Mouse (Mus musculus) ovary, postnatal 10 days (tissue): ENCODE data around the gene Sox2.

Experiments used
- DNase-seq: peaks from one replicate; pipeline ENCODE4 v3.0.0; 2022; ENCODE audit warnings: low spot score

Sox2 gene

GRCm38 (mm10) chr3:34643536-34644115, 6.6 kb upstream of the Sox2 start:
- no peak for DNase-seq

DNA sequence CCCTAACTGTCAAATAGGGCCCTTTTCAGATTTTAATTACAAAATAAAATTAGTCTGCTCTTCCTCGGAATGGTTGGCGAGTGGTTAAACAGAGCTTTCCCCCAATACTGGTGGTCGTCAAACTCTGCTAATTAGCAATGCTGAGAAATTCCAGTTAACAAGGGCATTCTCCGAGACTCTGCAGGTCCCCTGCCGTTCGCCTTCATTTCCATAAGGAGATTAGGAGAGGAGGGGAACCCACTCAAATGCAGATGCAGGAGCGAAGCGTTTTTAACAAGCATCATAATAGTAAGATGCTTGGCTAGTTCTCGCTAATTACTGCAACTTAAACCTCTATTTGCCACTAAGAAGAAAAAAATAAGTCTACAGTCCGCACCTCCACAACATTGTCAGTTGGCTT, 4.0 kb upstream of the Sox2 start:
- no peak for DNase-seq

DNA sequence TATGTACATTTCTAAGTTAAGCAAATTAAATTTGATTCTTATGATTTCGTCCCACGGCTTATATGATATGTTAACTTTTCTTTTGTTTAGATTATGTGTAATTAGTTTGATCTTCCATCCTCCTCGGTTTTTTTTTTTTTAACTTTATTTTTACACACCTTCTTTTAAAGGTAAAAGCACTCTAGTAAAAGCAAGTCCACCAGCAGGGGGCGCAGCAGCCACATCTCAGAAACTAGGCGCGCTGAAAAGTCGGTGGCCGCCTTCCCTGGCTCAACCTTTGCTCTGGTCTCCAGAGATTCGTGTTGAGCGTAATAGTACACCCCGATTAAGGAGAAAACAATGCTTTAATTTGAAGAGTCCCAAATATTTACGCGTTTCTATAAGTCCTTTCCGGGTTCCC, 2.5 kb upstream of the Sox2 start:
- no peak for DNase-seq

- DNase-seq = no peak
Measured at GRCm38 (mm10) chr3:34648105-34648832, 1.9 kb upstream of the Sox2 start.

- no peak for DNase-seq
Measured at GRCm38 (mm10) chr3:34648833-34649719, 1.1 kb upstream of the Sox2 start.

GRCm38 (mm10) chr3:34650621-34651361, 586 bp downstream of the Sox2 start:
- no peak for DNase-seq

GRCm38 (mm10) chr3:34651486-34652170, 1.4 kb downstream of the Sox2 start:
- DNase-seq = no peak

GRCm38 (mm10) chr3:34652616-34653015, 2.4 kb downstream of the Sox2 start:
- DNase-seq = no peak

DNA sequence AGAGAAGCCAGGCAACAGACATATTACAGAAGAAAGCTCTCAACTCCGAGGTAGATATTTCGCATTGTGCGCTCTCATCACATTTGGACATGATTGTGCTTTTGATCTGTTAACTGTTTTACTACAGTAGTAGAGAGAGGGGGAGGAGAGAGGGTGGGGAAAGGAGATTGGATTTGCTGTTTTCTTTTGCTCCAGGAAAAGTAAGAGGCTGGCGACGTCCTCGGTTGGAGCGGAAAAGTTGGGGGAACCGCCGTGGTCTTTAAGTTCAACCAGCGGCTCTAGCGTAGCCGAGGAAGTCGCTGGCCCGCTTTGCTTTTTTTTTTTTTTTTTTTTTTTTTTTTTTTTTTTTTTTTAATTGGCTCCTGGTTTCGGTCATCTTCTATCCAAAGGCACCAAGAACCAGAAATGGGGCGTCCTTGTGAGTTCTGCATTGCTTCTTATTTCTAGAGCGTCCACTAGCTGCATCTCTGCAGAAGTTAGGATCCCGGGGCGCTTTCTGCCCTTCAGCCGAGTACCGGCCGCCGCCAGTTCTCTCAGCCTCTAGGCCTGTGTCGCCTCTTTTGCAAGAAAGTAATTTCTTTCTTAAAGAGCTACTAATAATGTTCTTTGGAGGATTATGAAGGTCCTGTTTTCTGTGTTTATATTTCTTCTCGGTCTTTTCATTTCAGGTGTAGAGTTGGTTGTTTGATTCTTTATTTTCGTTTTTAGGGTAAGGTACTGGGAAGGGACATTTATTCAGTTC, 3.2 kb downstream of the Sox2 start:
- DNase-seq = no peak

- no peak for DNase-seq
Measured at GRCm38 (mm10) chr3:34653977-34654500, 3.8 kb downstream of the Sox2 start.

GRCm38 (mm10) chr3:34654781-34655180, 4.6 kb downstream of the Sox2 start:
- DNase-seq = no peak

- no peak for DNase-seq
Measured at GRCm38 (mm10) chr3:34655311-34656075, 5.3 kb downstream of the Sox2 start.

DNA sequence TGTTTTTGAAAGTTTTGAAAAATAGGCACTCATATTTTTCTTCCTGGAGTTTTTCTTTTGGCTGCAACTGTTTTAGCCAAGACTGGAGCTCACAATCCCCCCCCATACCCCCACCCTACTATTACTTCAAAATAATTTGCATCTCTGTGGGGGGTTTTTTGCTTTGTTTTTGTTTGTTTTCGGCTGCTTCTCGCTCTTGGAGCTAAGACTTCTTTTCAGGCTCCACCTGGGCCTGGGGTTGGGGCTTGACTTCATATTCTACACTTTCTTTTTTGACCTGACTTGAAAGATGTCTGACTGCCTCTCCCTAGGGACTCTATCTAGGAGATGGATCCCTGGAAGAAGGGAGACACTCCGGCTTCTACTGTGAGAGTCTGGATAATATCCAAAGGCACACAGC, 5.9 kb downstream of the Sox2 start:
- no peak for DNase-seq

DNA sequence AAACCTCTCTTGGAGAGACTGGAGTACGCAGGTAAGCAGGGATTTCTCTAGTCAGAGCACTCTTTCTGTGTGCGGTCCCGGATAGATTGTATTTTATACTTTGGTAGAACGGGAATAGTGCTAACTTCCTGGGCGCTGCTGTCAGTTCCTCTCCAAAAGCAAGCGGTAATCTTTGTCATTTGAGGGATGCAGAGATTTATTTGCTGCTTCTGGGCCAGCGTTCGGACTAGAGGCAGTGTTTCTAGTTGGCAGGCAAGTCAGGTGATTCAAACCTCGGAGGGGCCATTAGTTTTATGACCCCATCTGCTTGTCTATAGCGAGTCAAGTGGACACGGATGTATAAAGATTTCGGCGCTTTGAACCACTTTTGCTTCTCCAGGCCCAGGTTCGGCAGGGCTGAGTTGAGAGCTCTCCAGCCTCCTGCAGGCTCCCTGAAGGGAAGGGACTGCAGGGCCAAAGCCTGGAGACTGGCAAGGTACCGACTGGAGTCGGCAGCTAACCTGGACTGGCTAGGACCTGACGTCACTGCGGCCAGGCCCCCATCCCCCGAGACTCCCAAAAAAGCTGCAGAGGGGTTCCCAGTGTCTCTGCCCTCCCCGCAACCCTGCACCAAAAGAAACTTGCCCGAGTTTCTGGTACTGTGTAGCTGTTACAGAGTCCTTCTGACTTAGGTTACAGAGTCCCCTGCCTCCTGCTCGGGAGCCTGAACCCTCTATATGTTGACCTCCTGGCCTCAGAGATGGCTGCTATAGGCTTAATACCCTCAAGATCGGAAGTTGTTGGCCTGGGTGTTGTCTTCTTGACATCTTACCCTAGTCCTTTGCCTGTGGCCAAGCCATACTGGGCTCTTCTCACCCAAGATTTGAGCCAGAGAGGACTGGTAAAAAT, 6.9 kb downstream of the Sox2 start:
- DNase-seq = no peak

DNA sequence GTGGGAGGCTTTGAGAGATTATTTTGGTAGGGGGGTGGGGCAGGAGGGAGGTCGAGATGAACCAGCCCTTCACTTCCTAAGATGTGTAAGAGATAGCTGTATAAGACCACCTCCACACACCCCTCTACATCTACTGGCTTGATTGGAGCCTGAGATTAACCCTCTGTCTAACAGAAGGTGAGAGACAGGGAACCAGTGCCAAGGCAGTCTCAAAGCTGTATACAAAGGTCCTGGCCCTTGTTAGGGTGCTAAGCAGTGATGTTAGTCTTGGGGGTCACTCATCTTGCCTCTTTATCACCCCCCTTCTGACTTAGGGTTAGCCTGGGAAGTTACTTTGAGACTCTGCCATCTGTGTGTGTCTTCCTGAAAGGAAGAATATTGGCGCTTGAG, 7.5 kb downstream of the Sox2 start:
- no peak for DNase-seq

- no peak for DNase-seq
Measured at GRCm38 (mm10) chr3:34658241-34658965, 8.2 kb downstream of the Sox2 start.

- no peak for DNase-seq
Measured at GRCm38 (mm10) chr3:34658966-34659535, 8.8 kb downstream of the Sox2 start.

GRCm38 (mm10) chr3:34659861-34660260, 9.7 kb downstream of the Sox2 start:
- no peak for DNase-seq
